Mouse (Mus musculus) CD4-positive, CD25-positive, alpha-beta regulatory T cell (primary cell): ENCODE measurements around the gene Pisd. TPM values are rescaled to one million over a fixed set of nuclear protein-coding genes. Genes with fewer than 3 reads are reported as not detected.

Source experiments
- polyA plus RNA-seq: library from polyadenylated mRNA; unstranded; fragments of 100-300 nt; shearing (Covaris generic); gene quantifications from one replicate; pipeline ENCODE4 v1.2.1, GENCODE M21; 2017

Pisd gene
- 114 TPM for polyA plus RNA-seq

DNA sequence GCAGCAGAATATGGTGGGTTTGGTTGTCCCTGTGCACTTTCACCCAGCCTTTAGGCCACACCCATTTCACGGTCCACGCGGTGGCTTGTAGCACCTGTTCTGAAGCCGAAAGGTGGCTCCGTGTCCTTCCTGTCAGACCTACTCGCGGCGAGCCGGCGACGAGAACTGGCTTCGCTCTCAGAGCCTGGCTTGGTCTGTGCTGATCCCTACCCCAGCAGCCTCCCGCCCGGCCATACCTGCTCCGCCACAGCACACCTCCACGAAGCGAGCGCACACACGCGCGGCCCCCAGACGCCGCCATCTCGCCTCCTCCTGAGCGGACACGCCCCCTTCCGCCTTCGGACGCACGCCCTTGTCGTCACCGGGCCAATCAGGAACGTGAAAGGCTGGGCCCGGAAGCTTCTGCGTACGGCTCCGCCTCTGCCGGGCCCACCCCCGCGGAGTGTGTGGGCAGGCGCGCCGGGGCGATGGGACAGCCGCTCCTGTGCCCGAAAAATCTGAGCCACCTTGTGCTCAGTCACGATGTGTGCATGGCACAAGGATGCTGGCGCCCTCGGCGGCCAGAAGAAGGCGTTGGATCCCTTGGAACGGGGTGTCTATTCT lies at the start of gene Pisd:
Gene Pisd (minus strand): TSS at position 334 of the 603 bp plus-strand sequence.

DNA sequence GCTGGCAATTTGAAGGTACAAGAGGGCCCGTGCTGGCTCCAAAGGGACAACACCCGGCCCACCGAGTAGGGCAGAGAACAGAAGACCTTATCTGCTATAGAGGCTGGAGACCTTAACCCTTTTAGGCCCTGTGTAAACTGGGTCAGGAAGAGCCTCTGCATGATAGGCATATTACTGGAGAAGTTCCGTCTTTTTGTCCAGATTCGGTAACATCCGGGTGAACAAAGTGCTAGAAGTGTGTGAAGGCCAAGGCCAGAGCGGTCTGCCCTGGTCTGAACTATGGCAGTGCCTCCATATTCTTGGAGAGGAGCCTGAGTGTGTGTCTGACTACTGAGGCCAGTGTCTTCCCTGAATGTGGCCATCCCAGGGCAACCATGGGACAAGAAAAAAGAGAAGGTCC lies 41.6 kb upstream of the Pisd start, which contains the start of gene Gm20671:
Gene Gm20671 (minus strand): TSS at position 101 of the 400 bp plus-strand sequence.

Other genes with a start within 250 kb of the Pisd start
- 0.86 TPM for gene Yes1, start 174.5 kb downstream of the Pisd start, polyA plus RNA-seq
- gene Gm20671, start 41.5 kb upstream of the Pisd start, polyA plus RNA-seq: not detected
- gene Prr14l, start 68.6 kb upstream of the Pisd start, polyA plus RNA-seq: 26.8 TPM
- 23.3 TPM for gene Depdc5, start 78.1 kb upstream of the Pisd start, polyA plus RNA-seq
- 299 TPM for gene Ywhah, start 233.2 kb upstream of the Pisd start, polyA plus RNA-seq